Mouse (Mus musculus) erythroblast, embryonic 14.5 days (primary cell): ENCODE measurements around the gene Qrich2. TPM values are rescaled to one million over a fixed set of nuclear protein-coding genes. Genes with fewer than 3 reads are reported as not detected.
"Not testable (repeated sequence)": the region's sequence is repeated elsewhere in the genome, so short reads cannot be mapped to it uniquely, and the experiment has no call there.

Source experiments
- H3K27me3 ChIP-seq: 2 replicates; pipeline ENCODE4 v1.6.1; 2012; ENCODE audit warnings: inconsistent platforms; ENCODE audit not compliant: control insufficient read depth
- H3K36me3 ChIP-seq: 2 replicates; pipeline ENCODE4 v1.6.1; 2012; ENCODE audit warnings: mild to moderate bottlenecking, inconsistent platforms; ENCODE audit not compliant: control insufficient read depth
- H3K4me1 ChIP-seq: 2 replicates; pipeline ENCODE4 v1.6.1; 2012; ENCODE audit warnings: inconsistent platforms; ENCODE audit not compliant: control insufficient read depth
- H3K4me3 ChIP-seq: replicated peaks from 2 replicates; pipeline ENCODE3; 2012; ENCODE audit warnings: moderate library complexity, mild to moderate bottlenecking, inconsistent platforms
- H3K9me3 ChIP-seq: 2 replicates; pipeline ENCODE4 v1.6.1; 2012; ENCODE audit warnings: low read length, inconsistent platforms, mixed read lengths; ENCODE audit not compliant: control insufficient read depth
- GATA1 ChIP-seq: IDR thresholded peaks from 2 replicates; pipeline ENCODE4 v1.6.1; 2012; ENCODE audit warnings: low read length, inconsistent platforms, mixed read lengths
- TAL1 ChIP-seq: IDR thresholded peaks from 3 replicates; pipeline ENCODE4 v1.6.1; 2012; ENCODE audit warnings: low read length, inconsistent platforms, mixed read lengths
- polyA plus RNA-seq: library from polyadenylated mRNA; stranded (reverse); fragments of >175 nt; gene quantifications from 2 replicates; pipeline ENCODE4 v1.2.3, GENCODE M21; 2012

Qrich2 gene
- polyA plus RNA-seq, 1 experiment = not detected

DNA sequence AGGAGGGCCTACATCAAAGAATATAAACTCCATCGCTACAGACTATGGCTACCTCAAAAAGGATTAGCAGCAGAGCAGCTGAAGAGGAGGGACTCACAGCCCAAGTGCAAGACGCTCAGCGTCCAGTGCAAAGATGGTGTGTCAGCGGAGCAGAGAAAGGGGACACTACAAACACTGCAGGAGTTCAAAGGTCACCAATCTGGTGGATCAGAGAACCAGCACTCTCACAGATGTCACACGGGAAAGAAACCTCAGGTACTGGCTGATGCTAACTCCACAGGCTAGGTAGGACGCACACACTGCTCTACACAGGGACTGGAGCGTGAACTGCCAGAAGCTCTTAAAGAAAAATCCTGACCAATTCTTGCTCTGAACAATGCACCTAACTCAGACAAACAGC is 12.9 kb upstream of the Qrich2 start:
- TF ChIP-seq GATA1 (no peak), TAL1 (no peak)
- H3K9me3 ChIP-seq = no peaks in the 10 kb centered on the region
- H3K4me3 ChIP-seq = no peak overlapping the region
- H3K27me3 ChIP-seq = no peaks in the 10 kb centered on the region
- H3K36me3 ChIP-seq = peaks cover 84% of the 10 kb centered on the region
- no peaks in the 10 kb centered on the region; the same call in 1 of the 2 replicates for H3K4me1 ChIP-seq

DNA sequence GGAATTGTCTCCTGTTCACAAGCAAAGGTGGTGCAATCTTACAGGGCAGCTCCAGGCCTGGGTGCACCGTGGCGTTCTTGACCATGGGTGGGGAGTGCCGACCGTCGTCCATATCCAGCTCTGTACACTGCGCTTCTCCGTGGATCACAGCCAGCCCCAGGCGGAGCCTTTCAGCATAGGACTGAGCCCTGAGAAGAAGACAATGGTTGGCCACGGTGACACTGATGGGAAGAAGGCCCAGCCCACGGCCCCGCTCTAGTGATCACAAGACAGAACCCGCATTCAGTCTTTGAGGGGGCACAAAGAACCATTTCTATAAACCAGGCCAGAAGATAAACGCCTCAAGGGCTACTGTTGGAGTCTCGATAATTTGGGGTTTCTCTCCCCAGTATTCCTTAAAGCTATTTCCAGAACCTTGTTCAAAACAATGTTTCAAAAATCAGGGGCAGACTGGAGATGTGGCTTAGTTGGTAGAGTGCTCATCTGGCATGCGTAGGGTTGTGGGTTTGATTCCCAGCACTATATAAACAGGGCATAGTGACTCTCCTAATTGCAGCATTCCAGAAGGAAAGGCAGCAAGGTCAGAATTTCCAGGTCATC is 11.2 kb upstream of the Qrich2 start:
- H3K27me3 ChIP-seq = no peaks in the 10 kb centered on the region
- H3K36me3 ChIP-seq = peaks cover 91% of the 10 kb centered on the region
- no peaks in the 10 kb centered on the region; the same call in 1 of the 2 replicates for H3K4me1 ChIP-seq
- H3K4me3 ChIP-seq = no peak overlapping the region
- TF ChIP-seq GATA1 (no peak), TAL1 (no peak)
- H3K9me3 ChIP-seq = no peaks in the 10 kb centered on the region

DNA sequence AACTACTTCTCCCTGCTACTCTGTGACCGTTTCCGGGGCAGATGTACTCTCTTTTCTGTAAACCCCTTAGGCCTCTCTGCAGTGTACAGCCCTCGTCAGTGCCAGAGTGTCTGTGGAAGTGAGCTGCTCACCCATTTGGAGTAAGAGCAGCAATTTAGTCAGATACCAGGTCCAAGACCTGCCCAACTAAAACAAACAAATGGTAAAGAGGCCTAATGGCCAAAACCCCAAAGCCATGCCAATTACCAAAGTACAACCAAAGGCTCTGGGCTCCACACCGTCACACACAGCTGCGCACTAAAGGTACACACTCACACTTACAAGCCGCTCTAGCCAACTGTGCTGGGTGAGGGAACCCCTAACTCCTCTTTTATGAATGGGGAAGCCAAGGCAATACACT is 10.7 kb upstream of the Qrich2 start:
- TF ChIP-seq TAL1 = no peak
- no peak for TF ChIP-seq GATA1
- Histone ChIP-seq H3K9me3 (no peaks in the 10 kb centered on the region), H3K4me1 (no peaks in the 10 kb centered on the region; the same call in 1 of the 2 replicates), H3K36me3 (peaks cover 91% of the 10 kb centered on the region), H3K27me3 (no peaks in the 10 kb centered on the region), H3K4me3 (no peak overlapping the region)

DNA sequence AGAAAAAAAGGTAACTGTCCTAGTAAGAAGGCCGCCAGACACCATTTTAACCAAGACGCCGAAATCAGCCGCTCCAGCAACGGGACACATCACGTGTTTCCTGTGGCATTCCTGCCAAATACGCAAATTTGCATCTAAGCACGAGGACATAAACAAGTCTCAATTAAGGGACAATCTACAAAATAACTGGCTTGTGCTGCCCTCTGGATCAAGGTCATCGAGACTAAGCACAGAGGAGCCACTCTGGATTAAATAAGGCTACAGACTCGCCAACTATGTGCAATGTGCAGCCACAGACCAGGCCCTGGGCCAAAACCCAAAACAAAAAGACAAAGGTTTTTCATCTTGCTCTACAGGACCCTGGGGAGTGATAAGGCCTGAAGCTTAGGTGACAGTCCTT is 10.0 kb upstream of the Qrich2 start:
- Histone ChIP-seq H3K27me3 (no peaks in the 10 kb centered on the region), H3K4me3 (no peak overlapping the region), H3K4me1 (no peaks in the 10 kb centered on the region; the same call in 1 of the 2 replicates), H3K36me3 (peaks cover 91% of the 10 kb centered on the region), H3K9me3 (no peaks in the 10 kb centered on the region)
- TF ChIP-seq TAL1 (no peak), GATA1 (no peak)

DNA sequence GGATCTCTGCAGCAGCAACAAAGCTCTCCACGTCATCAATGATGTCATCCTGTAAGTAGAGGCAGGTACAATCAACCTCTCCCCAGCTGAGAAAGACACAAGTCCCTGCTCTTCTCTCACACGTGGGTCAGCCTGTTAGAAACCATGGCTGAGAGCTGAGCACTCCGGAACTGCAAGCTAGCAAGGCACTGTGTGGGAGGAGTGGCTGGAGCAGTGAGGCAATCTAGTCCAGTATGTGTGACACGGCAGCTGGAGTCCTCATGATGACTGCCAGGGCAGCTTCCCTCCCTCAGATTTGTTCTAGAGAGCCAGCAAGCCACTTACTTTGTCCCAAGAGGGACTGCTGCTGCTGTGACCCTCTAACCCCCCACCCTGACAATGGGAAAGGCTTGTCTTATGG is 6.2 kb upstream of the Qrich2 start:
- TF ChIP-seq GATA1 (no peak), TAL1 (no peak)
- H3K36me3 ChIP-seq = peaks cover 69% of the 10 kb centered on the region

DNA sequence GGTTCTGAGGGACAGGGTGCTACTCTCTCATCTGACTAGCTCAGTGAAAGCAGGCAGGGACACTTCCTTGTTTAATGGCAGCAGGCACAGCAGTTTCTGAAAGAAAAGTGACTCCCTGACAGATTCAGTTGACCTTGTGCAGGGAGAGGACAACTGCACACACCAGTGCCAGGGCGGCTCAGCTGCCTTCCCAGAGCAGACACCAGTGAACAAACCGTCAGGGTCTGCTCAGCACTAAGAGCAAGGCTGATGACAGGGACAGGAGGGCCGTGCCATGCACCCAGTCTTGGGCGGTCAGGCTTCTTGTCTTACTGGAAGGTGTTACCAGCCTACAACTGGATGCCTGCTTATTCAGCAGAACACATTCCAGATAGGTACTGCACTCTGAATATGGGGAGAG is 4.9 kb upstream of the Qrich2 start:
- TF ChIP-seq GATA1 (no peak), TAL1 (no peak)
- Histone ChIP-seq H3K4me1 (no peaks in the 10 kb centered on the region), H3K27me3 (peaks cover 2% of the 10 kb centered on the region; the same call in 1 of the 2 replicates), H3K36me3 (peaks cover 55% of the 10 kb centered on the region), H3K4me3 (no peak overlapping the region), H3K9me3 (no peaks in the 10 kb centered on the region)

More for the DNA sequence above, 6.2 kb upstream of the Qrich2 start:
- Histone ChIP-seq H3K4me3 (no peak overlapping the region), H3K4me1 (no peaks in the 10 kb centered on the region), H3K9me3 (no peaks in the 10 kb centered on the region), H3K27me3 (no peaks in the 10 kb centered on the region)

DNA sequence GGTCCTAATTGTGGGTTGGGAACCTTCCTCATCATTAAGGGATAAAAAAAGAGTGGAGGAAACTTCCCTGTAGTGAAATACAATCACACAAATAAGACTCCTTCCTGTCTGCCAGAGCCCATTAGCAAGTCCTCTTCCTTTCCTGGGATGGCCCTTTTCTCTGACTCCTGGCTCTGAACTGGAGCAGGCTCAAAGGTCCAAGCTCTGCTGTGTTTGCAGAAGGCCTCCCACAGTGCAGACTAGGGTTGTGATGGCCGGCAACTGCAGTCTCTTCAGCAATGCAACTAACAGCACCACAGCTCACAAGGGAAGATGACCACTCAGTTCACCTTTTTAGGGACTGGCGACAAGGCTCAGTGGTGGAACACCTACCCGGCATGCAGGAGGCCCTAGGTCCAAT is 4.2 kb upstream of the Qrich2 start:
- Histone ChIP-seq H3K4me1 (no peaks in the 10 kb centered on the region), H3K4me3 (no peak overlapping the region), H3K27me3 (peaks cover 2% of the 10 kb centered on the region; the same call in 1 of the 2 replicates), H3K9me3 (no peaks in the 10 kb centered on the region), H3K36me3 (peaks cover 49% of the 10 kb centered on the region)
- TF ChIP-seq GATA1 = no peak
- no peak for TF ChIP-seq TAL1

DNA sequence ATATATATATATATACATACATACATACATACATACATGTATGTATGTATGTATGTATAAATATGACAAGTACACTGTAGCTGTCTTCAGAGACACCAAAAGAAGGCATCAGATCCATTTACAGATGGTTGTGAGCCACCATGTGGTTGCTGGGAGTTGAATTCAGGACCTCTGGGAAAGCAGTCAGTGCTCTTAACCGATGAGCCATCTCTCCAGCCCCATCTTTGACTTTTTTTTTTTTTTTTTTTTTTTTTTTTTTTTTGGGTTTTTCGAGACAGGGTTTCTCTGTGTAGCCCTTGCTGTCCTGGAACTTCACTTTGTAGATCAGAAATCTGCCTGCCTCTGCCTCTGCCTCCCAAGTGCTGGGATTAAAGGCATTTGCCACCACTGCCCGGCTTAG is 2.3 kb upstream of the Qrich2 start:
- H3K4me3 ChIP-seq, H3K4me1 ChIP-seq, H3K27me3 ChIP-seq, H3K9me3 ChIP-seq: not testable (repeated sequence)
- peaks cover 36% of the 10 kb centered on the region for H3K36me3 ChIP-seq

DNA sequence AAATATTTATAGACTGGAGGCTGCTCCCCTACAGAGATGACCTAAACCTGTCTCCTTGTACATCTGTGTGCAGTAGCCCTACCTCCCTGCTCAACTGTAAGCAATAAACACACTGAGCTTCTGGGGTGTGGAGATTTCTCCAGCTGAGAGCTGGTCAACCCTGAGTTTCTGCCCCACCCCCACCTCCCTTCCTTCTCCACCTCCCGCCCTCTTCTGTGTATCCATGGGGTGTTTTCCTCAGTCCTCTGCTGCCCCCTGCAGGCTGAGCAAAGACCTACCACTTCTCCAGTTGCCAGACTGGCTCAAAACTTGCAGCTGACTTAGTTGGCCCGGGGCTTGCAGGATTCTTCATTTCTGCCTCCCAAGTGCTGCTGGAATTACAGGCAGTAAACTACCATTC is 2.2 kb downstream of the Qrich2 start:
- Histone ChIP-seq H3K27me3 (peaks cover 2% of the 10 kb centered on the region; the same call in 1 of the 2 replicates), H3K36me3 (no peaks in the 10 kb centered on the region), H3K4me3 (no peak overlapping the region), H3K9me3 (no peaks in the 10 kb centered on the region), H3K4me1 (peaks cover 3% of the 10 kb centered on the region)
- TF ChIP-seq TAL1 (no peak), GATA1 (no peak)

DNA sequence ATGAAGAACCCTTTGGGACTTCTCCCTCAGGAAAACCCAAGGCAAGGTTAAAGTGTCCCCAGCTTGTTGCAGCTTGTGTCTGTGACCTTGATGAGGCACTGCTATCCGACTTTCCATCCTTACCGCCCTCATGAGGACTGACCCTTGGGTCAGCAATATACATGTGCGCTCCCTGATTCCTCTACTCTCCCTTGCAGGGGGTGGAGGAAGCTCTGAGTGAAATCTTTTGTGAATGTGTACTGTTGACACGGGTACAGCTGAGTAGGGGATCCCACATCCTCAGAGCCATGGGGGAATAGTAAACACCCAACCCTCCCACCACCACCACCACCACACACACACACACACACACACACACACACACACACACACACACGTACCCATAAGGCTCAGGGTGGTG is 2.7 kb downstream of the Qrich2 start:
- H3K36me3 ChIP-seq = no peaks in the 10 kb centered on the region
- TF ChIP-seq GATA1 = no peak
- no peak for TF ChIP-seq TAL1
- peaks cover 2% of the 10 kb centered on the region; the same call in 1 of the 2 replicates for H3K27me3 ChIP-seq
- no peaks in the 10 kb centered on the region for H3K9me3 ChIP-seq
- no peak overlapping the region for H3K4me3 ChIP-seq
- H3K4me1 ChIP-seq = peaks cover 3% of the 10 kb centered on the region
